Mouse (Mus musculus): Measurements from ENCODE around the gene Cyth3.

- TF ChIP-seq POLR2A (IDR thresholded peaks at IDR 0.05; ENCODE audit: borderline replicate concordance, low read depth, low read length) (no peak), CTCF (IDR thresholded peaks at IDR 0.05; ENCODE audit: low read depth, low read length) (no peak)
Observed at GRCm38 (mm10) chr5:143669839-143670238, 47.6 kb downstream of the Cyth3 start.
